Mouse (Mus musculus): ENCODE measurements at regions not wholly inside any gene's neighbourhood (a gene's known extent, or its start where the extent isn't known, plus 50 kb on each side); places are given as distances from the start of the nearest gene placed in this dataset.
"Not testable (repeated sequence)": the region's sequence is repeated elsewhere in the genome, so short reads cannot be mapped to it uniquely, and the experiment has no call there.

- DNase-seq (ENCODE audit: low spot score): no peak
Observed at GRCm38 (mm10) chr14:116586742-116587141, 338.4 kb upstream of the Gpc6 start.

GRCm38 (mm10) chr14:116589529-116589928, 335.6 kb upstream of the Gpc6 start:
- no peak for DNase-seq (ENCODE audit: low spot score)

- no peak for DNase-seq (ENCODE audit: low spot score)
Observed at GRCm38 (mm10) chr14:116590111-116590510, 335.0 kb upstream of the Gpc6 start.

GRCm38 (mm10) chr14:116608130-116608529, 317.0 kb upstream of the Gpc6 start:
- no peak for DNase-seq (ENCODE audit: low spot score)

- DNase-seq (ENCODE audit: low spot score): no peak
Observed at GRCm38 (mm10) chr14:116611210-116611609, 313.9 kb upstream of the Gpc6 start.

GRCm38 (mm10) chr14:116632181-116632580, 292.9 kb upstream of the Gpc6 start:
- no peak for DNase-seq (ENCODE audit: low spot score)

DNA sequence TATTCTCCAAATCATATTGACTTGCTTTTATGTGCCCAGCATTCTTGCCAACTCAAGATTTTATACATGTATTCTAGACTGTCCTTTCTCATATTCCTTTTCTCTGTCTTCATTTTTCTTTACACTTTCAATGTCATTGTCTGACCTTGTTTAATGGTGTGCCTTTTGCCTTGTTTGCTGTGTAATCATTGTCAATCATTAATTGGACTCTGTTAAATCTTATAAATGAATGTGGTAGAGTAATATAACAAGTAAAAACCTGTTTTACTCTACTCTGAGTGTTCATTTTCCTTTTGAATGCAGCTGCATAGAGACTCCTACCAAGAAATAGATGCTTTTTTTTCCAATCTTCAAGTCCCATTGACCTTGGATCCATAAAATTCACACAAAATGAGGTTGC, 283.0 kb upstream of the Gpc6 start:
- no peak for DNase-seq (ENCODE audit: low spot score)

GRCm38 (mm10) chr14:116651897-116652296, 273.2 kb upstream of the Gpc6 start:
- DNase-seq (ENCODE audit: low spot score): no peak

GRCm38 (mm10) chr14:116683909-116684308, 241.2 kb upstream of the Gpc6 start:
- DNase-seq (ENCODE audit: low spot score): no peak

- no peak for DNase-seq (ENCODE audit: low spot score)
Observed at GRCm38 (mm10) chr14:116697675-116698074, 227.4 kb upstream of the Gpc6 start.

DNA sequence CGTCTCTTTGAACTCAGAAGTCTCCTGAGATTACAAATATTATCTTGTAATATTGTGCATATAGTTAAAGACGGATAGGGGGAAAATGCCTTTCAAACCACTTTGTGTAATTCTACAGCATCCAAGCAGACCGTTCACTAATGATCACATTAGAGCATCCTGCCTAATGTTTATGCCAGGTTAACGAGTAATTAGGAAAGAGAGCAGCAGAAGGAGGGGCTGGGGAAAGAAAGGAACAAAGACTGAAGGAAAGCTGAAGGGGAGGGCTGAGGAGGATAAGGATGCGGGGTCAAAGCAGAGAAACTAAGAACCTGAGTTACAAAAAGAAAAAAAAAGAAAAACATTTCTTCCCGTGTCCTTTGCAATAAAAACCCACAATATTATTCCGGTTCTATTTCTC, 226.7 kb upstream of the Gpc6 start:
- no peak for DNase-seq (ENCODE audit: low spot score)

GRCm38 (mm10) chr14:116734596-116734995, 190.5 kb upstream of the Gpc6 start:
- not testable (repeated sequence) for DNase-seq (ENCODE audit: low spot score)

DNA sequence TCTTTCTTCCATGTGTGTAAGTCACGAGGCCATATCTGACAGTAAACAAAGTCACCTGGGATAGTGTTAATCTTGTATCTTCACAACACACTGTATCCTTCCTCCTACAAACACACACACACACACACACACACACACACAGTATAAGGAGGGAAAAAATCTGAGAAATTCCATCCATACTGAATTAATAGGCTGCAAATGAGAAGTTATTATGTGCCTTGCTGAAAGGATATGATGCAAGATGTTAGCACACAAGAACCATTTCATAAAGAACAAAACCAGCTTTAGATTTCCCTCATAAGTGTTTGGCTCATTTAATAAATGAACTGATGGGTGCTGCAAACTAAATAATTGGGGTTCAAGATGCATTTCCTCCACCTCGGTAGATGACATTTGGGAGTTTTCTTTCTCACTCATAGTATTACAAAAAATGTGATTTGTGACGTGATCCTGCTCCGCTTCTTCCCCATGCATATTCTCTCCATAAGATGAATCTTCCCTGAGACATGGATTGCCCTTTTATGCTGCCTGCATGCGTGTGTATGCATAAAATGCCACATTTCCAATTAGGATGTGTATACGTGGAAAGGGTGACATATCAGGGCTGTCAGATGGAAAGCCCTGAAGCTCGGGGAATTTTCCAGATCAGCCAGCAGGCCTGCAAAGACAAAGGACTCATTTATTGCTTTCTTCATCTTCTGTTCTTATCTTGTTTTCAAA, 170.5 kb upstream of the Gpc6 start:
- no peak for DNase-seq (ENCODE audit: low spot score)

- no peak for DNase-seq (ENCODE audit: low spot score)
Observed at GRCm38 (mm10) chr14:116761429-116761828, 163.7 kb upstream of the Gpc6 start.

DNA sequence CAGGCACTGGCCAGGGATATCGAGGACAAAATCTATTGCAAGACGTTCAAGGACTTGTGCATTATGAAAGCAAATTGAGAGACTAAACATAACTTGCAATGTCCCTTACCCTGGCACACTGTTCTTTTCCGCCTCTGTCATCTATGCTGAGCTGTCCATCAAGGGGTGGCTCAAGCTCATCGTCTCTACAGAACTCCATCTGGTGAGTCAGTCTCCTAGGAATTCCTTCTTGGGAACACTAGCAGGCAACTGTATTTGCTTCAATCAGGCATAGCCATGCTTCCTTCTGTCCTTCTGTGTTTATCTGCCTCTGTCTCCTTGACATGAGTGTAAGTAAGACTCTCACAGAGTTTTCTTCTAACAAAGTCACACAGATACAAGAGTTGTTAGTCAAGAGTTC, 154.0 kb upstream of the Gpc6 start:
- no peak for DNase-seq (ENCODE audit: low spot score)

- DNase-seq (ENCODE audit: low spot score): no peak
Observed at GRCm38 (mm10) chr14:116771671-116772070, 153.4 kb upstream of the Gpc6 start.

- DNase-seq (ENCODE audit: low spot score): no peak
Observed at GRCm38 (mm10) chr14:116779661-116780060, 145.5 kb upstream of the Gpc6 start.

- no peak for DNase-seq (ENCODE audit: low spot score)
Observed at GRCm38 (mm10) chr14:116783840-116784239, 141.3 kb upstream of the Gpc6 start.

DNA sequence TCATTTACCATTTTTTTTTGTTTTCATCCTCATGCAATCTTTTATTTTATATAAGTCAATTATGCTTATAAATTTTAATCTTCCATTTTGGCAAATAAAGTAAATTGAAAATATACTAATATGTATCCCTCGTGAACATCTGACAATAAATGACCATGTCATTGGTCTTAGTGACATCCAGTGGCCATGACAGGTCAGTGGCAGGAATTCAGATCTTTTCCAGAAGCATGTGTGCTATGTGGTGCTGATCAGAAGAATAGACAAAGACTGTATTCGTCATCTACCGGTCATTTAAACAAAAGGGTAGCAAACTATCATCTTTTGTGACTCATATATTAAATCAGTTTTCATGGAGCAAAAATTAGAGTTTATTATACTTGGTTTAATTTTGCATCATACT, 118.6 kb upstream of the Gpc6 start:
- DNase-seq (ENCODE audit: low spot score): no peak

DNA sequence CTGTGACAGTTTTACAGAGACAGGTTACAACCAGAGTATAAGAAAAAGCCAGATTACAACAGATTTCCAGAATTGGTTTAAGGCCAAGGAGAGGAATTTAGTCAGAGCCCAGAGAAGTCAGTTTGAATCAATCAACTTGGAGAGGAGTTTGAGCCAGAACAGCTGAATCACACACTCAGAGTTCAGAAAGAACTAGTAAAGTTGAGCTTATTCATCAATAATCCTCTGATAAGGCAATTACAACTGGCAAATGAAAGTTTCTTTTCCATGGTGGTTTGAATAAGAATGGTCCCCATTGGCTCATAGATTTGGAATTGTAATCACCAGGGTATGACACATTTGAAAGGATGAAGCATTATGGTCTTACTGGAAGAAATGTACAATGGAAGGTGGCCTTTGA, 116.5 kb upstream of the Gpc6 start:
- DNase-seq (ENCODE audit: low spot score): no peak

GRCm38 (mm10) chr14:116810661-116811345, 114.3 kb upstream of the Gpc6 start:
- DNase-seq (ENCODE audit: low spot score): no peak

- DNase-seq (ENCODE audit: low spot score): no peak
Observed at GRCm38 (mm10) chr14:116837235-116837634, 87.9 kb upstream of the Gpc6 start.

DNA sequence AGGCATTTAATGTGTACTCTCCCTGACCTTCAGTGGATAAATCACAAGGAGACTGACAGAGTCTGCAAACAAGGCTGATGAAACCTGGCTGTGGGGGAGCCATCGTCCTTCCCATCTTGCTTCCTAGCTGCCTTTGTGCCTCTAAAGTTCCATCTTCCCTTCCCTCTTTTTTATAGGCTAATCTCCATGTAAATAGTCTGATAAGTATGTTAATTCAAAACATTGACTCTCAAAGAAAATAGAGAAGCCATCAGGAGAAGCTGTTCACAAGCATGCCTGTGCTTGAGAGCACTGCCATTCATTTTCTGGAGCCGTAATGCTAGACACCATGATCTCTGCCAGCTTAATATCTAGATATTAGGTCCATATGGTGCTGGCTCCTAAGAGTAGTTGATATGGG, 55.7 kb upstream of the Gpc6 start:
- peak; percentile 32 for DNase-seq (ENCODE audit: low spot score)

DNA sequence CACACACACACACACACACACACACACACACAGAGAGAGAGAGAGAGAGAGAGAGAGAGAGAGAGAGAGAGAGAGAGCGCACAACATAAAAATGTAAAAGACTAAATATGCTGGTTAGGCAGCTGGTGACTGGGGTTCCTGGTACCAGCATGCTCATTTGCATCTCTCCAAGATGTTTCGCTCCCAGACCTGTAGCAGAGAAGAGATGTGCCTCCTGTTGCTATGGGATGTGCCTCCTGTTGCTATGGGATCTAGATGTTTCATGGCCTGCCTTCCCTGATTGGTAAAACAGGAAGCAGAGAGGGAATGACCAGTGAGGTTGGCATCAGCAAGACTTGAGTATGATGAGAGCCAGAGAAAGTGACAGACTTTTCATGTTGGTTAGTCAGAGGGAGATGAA, 55.1 kb upstream of the Gpc6 start:
- no peak for DNase-seq (ENCODE audit: low spot score)

Measured in embryo, embryonic 10 days (tissue).